Mouse (Mus musculus): ENCODE data around the gene Ifitm6.

DNA sequence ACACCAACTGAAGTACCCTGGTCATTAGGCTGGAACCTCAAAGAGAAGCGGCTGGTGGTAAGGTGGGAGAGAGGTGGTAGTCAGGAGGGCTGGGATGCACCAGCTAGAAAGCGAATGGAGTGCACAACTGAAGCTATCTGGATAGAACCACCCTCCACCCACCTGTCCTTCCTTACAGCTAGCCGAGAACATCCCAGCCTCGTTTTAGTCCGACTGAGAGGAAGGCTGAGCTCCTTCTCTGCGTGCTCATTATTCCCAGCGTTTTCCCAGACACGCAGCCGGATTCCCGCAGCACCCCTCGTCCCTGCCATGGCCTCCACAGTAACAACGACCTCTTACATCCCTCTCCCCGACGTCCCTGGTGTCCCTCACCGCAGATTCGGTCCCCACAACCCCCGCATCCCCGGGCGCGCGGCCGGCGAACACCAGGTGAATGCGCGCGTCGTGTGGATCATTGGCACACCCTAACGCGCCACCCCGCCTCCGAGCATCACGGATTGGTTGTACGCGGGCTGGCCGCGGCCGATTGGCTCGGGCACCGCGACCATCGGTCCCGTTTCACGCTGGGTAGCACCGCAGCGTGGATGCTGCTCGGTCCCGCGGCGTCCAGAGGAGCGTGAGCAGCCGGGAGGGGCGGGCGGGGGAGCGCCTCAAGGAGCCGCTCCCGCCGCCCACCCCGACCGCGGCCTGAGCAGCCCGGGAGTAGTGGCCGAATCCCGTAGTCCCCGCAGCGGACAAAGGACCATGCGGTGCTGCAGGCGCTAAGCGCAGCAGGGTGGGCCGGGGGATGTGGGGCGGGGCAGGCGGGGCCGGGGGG lies 42.9 kb upstream of the Ifitm6 start, which contains the start of gene B4galnt4:
- no peak for TF ChIP-seq GATA1 (IDR thresholded peaks at IDR 0.05; ENCODE audit: borderline replicate concordance, low read length)
- TF ChIP-seq FLI1 (IDR thresholded peaks at IDR 0.05; ENCODE audit: low read length) = no peak

Data from megakaryocyte, embryonic 14.5 days (primary cell).